Mouse (Mus musculus) hematopoietic stem cell, adult 5-6 weeks (primary cell): ENCODE results near the gene Lrrn2. TPM values are rescaled to one million over a fixed set of nuclear protein-coding genes. Genes with fewer than 3 reads are reported as not detected.

Source experiments
- ATAC-seq, 2 experiments: fragments of 125-278 bp in 1 of 2; replicated peaks in 1 of 2; 2 replicates each; pipeline ENCODE4 v1.8.0; 2016 to 2017; ENCODE audit warnings: inconsistent platforms in 2 of 2, mild to moderate bottlenecking in 2 of 2, moderate number of reproducible peaks in 2 of 2, low read depth in 1 of 2, moderate TSS enrichment in 1 of 2; ENCODE audit not compliant: low FRiP score in 2 of 2, poor library complexity in 2 of 2, severe bottlenecking in 2 of 2, insufficient read depth in 1 of 2, low TSS enrichment in 1 of 2
- total RNA-seq: library from RNA; stranded (forward); fragments of 172-1452, 232-1000 nt; gene quantifications from 2 replicates; pipeline ENCODE4 v1.2.3, GENCODE M21; 2017

The Lrrn2 gene
- total RNA-seq, 1 experiment from 2014 or later, result not detected

GRCm38 (mm10) chr1:132915849-132916493, 35.9 kb downstream of the Lrrn2 start:
- no peak for ATAC-seq

- no peak for ATAC-seq
Measured at GRCm38 (mm10) chr1:132917554-132917953, 37.5 kb downstream of the Lrrn2 start.

- no peak for ATAC-seq
Measured at GRCm38 (mm10) chr1:132918117-132918680, 38.1 kb downstream of the Lrrn2 start.

GRCm38 (mm10) chr1:132919258-132919657, 39.2 kb downstream of the Lrrn2 start:
- ATAC-seq, result no peak

- no peak for ATAC-seq
Measured at GRCm38 (mm10) chr1:132921071-132921470, 41.0 kb downstream of the Lrrn2 start.

- ATAC-seq, result no peak
Measured at GRCm38 (mm10) chr1:132922257-132922656, 42.2 kb downstream of the Lrrn2 start.

- no peak for ATAC-seq
Measured at GRCm38 (mm10) chr1:132925270-132925669, 45.2 kb downstream of the Lrrn2 start.

DNA sequence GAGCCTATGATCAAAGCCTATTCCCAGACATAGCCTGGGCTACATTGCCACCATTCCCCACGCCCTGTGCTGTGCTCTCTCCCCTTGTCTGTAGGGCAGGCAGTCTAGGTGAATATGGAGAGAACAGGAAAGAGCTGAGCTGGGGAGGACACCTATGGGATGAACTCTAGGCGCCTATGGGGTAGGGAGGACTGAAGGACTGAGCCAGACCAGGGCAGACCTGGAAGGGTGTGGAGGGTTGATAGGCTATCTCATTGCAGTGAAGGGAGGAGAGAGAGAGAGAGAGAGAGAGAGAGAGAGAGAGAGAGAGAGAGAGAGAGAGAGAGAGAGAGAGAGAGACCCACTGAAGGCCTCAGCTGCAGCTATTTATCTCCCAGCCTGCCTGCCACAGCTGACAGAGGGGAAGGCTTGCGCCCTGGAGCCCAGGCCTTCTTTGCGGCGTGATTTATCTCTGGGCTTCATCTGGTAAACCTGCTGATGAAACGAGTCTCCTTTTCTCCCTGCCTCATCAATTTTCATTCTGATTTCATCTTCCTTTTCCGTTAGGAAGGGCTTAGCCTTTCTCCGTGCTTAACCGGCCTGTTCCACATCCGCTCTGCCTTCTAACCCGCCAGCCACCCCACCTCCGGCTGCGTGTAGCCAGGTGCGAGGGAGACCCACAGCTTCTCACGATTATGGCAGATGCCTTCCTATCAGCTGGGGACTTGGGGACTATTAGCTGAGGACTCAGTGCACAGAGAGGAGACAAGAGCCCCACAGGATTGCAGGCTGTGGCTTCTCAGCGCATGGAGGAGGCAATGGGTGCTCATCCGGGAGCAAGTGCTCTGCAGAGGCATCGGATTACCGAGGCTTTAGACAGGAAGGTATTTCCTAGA, 48.2 kb downstream of the Lrrn2 start:
- no peak for ATAC-seq

DNA sequence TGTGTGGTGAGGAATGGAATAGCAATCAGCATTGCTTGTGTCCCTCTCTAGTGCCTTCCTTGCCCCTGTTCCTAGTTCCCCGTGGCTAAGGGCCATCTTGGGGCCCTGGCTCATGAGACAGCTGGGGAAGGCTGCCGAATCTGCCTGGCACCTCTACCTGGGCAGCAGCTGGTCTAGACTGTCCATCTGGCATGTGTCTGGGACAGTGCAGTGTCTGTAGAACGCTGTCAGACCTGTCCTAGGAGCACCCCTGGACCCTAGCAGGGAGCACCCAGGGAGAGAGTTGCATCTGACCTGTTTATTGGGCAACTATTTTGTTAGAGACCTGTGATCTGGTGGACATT, 48.8 kb downstream of the Lrrn2 start:
- ATAC-seq, result no peak

GRCm38 (mm10) chr1:132930291-132930690, 50.2 kb downstream of the Lrrn2 start:
- ATAC-seq, result no peak

- no peak for ATAC-seq
Measured at GRCm38 (mm10) chr1:132932421-132932820, 52.3 kb downstream of the Lrrn2 start.

DNA sequence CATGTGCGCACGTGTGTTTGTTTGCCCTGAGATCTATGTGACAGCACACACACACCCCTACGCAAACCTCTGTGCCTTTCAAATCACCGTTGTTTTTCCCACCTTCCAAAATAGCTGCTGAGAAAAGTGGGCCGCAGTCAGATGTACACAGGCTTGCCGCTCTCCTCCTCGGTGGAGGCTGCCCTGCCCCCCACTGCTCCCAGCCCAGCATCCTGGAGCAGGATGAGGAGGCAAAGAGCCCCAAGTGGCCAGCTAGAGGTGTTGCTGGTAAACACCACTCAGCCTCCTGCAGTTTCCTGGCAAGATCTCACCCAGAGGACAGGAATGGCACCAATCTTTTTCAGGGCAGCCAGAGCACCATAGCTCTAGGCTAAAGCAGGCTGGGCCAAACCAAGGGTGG, 54.8 kb downstream of the Lrrn2 start:
- ATAC-seq, result no peak

DNA sequence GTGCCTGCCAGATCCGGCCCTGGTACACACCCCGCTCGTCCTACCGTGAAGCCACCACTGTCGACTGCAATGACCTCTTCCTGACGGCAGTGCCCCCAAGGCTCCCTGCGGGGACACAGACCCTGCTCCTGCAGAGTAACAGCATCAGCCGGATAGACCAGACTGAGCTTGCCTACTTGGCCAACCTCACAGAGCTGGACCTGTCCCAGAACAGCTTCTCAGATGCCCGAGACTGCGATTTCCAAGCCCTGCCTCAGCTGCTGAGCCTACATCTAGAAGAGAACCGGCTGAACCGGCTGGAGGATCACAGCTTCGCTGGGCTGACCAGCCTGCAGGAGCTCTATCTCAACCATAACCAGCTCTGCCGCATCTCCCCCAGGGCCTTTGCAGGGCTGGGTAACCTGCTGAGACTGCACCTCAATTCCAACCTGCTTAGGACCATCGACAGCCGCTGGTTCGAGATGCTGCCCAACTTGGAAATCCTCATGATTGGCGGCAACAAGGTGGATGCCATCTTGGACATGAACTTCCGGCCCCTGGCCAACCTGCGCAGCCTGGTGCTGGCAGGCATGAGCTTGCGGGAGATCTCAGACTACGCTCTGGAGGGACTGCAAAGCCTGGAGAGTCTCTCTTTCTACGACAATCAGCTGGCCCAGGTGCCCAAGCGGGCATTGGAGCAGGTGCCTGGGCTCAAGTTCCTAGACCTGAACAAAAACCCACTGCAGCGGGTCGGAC, 57.4 kb downstream of the Lrrn2 start:
- ATAC-seq, result no peak

DNA sequence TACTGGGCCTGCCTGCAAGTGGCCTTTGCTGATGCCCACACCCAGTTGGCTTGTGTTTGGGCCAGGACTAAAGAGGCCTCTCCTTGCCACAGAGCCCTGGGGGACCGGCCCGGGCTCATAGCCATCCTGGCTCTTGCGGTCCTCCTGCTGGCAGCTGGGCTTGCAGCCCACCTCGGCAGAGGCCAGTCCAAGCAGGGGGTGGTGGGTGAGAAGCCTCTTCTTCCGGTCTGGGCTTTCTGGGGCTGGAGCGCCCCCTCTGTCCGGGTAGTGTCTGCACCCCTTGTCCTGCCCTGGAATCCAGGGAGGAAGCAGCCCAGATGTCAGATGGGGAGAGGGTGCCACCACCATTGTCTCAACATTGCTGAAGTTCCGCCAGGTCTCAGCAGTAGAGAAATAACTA, 58.9 kb downstream of the Lrrn2 start:
- ATAC-seq, result no peak

GRCm38 (mm10) chr1:132945826-132946225, 65.8 kb downstream of the Lrrn2 start:
- ATAC-seq, result no peak

DNA sequence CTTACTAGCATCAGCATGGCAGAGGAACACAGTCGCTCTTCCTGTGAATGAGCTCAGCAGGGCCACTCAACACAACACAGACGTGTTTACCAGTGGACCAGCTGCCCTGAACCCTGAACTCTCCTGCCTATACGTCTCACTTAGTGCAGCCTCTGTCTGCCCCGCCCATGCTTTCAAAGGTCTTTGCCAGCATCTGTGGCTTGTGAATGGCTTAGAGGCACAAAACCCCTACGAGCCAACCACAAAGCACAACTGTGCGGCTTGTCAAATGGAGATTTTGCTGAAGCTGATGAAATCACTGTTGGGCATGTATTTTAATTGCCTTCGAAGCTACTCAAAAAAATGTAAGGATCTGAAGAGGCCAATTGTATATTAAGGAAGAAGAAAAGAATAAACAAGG, 67.7 kb downstream of the Lrrn2 start:
- no peak for ATAC-seq

- ATAC-seq, result no peak
Measured at GRCm38 (mm10) chr1:132956809-132957208, 76.7 kb downstream of the Lrrn2 start.

DNA sequence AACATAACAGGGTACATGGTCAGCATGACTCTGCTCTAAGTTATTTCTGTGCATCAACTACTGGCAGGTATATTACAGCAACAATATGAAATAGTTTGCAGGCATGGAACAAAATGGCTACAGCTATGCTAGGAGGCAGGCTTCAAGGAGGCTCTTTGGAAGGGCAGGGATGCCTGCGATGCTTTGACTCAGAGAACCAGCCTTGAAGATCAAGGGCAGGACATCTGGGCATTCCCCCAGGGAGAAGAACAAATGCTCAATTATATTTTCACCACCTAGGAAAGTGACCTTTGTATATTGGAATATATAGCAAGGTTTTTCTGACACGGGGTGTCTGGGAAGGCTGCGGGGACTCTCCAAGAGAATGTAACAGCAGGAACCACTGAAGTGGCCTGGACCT, 81.7 kb downstream of the Lrrn2 start:
- ATAC-seq, result no peak
